Mouse (Mus musculus): Measurements from ENCODE around the gene Ubqln1. TPM values are rescaled to one million over a fixed set of nuclear protein-coding genes. Genes with fewer than 3 reads are reported as not detected.

The Ubqln1 gene
- polyA plus RNA-seq, 1 experiment from 2014 or later = 59.5 TPM

- Histone ChIP-seq H3K9me3 (ENCODE audit: control insufficient read depth) (no peaks in the 10 kb centered on the region), H3K4me2 (replicated peaks; ENCODE audit: low read depth) (no peak overlapping the region), H3K27me3 (replicated peaks; ENCODE audit: control insufficient read depth, insufficient read depth, low read length) (no peaks in the 10 kb centered on the region), H3K27ac (ENCODE audit: low read depth, low read length) (no peak overlapping the region), H3K4me1 (replicated peaks; ENCODE audit: control insufficient read depth, insufficient read depth, low read length) (0 out of 2 replicates have a peak, but pooled peaks cover 3% of the 10 kb centered on the region), H3K36me3 (ENCODE audit: control insufficient read depth, insufficient read depth) (peaks cover 50% of the 10 kb centered on the region), H3K4me3 (ENCODE audit: low read depth, low read length) (no peak overlapping the region), H3K9ac (ENCODE audit: low read depth, low read length) (no peak overlapping the region)
- WGBS = 90% methylated on average over 3 of the region's 3 CpGs
- no peak for TF ChIP-seq CTCF (IDR thresholded peaks at IDR 0.05; ENCODE audit: low read depth)
- ATAC-seq = no peak
Observed at GRCm38 (mm10) chr13:58187751-58188150, 27.7 kb downstream of the Ubqln1 start.

DNA sequence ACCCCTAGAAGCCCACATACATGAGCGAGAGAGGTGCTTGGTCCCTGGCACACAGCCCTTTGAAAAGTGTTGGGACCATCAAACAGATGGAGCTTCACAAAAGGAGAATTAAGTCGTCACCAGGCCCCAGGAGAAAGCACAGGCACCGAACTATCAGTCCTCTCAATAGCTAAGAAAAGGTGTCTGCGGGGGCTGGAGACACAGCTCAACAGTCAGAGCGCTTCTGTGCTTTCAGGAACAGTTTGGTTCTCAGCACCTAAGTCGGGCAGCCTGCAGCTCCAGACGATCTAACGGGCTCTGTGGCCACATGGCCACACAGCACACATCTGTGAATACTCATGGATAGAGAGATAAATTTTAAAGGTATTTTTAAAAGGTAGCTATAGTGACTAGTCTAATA is 29.2 kb downstream of the Ubqln1 start:
- Histone ChIP-seq H3K4me2 (replicated peaks; ENCODE audit: low read depth) (no peak overlapping the region), H3K27ac (ENCODE audit: low read depth, low read length) (no peak overlapping the region), H3K9me3 (ENCODE audit: control insufficient read depth) (no peaks in the 10 kb centered on the region), H3K4me3 (ENCODE audit: low read depth, low read length) (no peak overlapping the region), H3K36me3 (ENCODE audit: control insufficient read depth, insufficient read depth) (peaks cover 41% of the 10 kb centered on the region), H3K4me1 (replicated peaks; ENCODE audit: control insufficient read depth, insufficient read depth, low read length) (0 out of 2 replicates have a peak, but pooled peaks cover 3% of the 10 kb centered on the region), H3K9ac (ENCODE audit: low read depth, low read length) (no peak overlapping the region), H3K27me3 (replicated peaks; ENCODE audit: control insufficient read depth, insufficient read depth, low read length) (no peaks in the 10 kb centered on the region)
- no peak for ATAC-seq
- WGBS = 93% methylated on average over 8 of the region's 8 CpGs
- TF ChIP-seq CTCF (IDR thresholded peaks at IDR 0.05; ENCODE audit: low read depth) = no peak

GRCm38 (mm10) chr13:58184111-58184510 is 31.3 kb downstream of the Ubqln1 start:
- WGBS = 71% methylated on average over 3 of the region's 3 CpGs

DNA sequence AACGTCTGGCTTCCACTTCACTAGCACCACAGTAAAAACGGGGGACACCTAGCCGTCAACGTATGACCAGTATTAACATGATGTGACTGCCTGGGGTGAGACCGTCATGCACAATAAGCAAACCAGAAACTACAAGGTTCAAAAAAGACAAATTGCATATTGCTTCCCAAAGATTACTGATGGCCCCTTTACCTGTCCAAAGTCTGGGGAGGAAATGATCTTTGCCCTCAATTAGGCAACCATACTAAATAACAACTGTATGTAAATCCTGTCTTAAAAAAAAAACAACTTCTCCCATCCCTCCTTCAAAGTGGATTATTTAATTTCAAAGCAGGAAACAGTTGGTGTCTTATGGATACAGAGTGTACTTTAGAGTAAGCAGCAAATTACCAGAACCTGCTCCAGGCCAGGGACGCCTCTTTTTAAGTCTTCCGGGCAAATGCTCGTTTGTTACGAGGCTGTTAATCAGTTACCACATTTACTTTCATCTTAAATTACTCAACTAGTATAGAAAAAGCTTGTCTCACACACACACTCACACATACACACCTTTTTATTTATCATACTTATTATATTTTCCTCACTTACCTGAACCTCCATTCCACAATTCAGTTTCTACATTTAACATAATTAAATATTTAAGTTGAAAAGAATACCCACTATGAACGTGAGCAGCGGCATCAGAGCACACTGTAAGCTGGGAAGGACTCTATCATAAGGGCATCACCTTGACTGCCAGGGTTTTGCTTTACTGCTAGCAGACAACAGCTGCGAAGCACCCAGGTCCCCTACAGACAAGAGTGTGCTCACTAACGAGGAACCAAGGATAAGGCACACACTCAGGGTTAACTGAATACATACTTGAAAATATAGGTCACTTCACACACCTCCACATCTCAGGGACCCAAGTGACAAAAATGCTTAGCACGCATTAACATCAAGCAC is 33.6 kb downstream of the Ubqln1 start:
- Histone ChIP-seq H3K27ac (ENCODE audit: low read depth, low read length) (peak overlapping the region; percentile 92), H3K36me3 (ENCODE audit: control insufficient read depth, insufficient read depth) (peaks cover 42% of the 10 kb centered on the region)

More at GRCm38 (mm10) chr13:58184111-58184510, 31.3 kb downstream of the Ubqln1 start:
- Histone ChIP-seq H3K4me2 (replicated peaks; ENCODE audit: low read depth) (no peak overlapping the region), H3K27ac (ENCODE audit: low read depth, low read length) (no peak overlapping the region), H3K4me1 (replicated peaks; ENCODE audit: control insufficient read depth, insufficient read depth, low read length) (0 out of 2 replicates have a peak, but pooled peaks cover 3% of the 10 kb centered on the region), H3K36me3 (ENCODE audit: control insufficient read depth, insufficient read depth) (peaks cover 39% of the 10 kb centered on the region), H3K9ac (ENCODE audit: low read depth, low read length) (no peak overlapping the region), H3K9me3 (ENCODE audit: control insufficient read depth) (no peaks in the 10 kb centered on the region), H3K27me3 (replicated peaks; ENCODE audit: control insufficient read depth, insufficient read depth, low read length) (no peaks in the 10 kb centered on the region), H3K4me3 (ENCODE audit: low read depth, low read length) (no peak overlapping the region)
- no peak for TF ChIP-seq CTCF (IDR thresholded peaks at IDR 0.05; ENCODE audit: low read depth)
- no peak for ATAC-seq

DNA sequence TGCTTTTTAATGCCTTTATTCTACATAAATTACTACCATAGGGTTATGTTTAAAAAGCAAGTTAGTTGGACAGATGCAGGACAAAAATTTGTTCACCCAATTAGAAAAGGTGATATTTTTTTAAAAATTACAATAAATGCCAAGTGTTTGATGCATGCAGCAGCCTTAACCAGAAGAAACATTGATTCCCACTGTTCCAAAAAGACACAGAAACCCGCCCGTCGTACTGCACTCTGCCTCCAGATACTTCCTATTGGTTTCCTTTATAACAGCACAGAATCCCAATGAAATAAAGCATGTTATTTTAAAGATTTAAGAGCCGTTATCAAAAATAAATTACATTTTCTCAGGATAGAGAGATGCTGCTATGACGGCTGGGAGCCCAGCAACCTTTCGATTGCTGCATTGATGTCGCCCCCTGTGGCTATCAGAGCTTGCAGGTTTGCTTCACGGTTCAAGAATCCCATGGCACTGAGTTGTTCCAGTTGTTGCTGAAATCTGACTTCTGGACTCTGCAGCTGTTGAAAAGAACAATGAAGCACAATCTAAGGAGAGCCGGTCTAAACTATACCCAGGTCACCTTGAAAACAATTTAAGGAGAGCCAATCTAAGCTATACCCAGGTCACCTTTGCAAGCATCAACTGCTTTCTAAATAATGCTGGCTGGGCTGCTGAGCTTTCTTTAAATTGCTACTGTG is 37.8 kb downstream of the Ubqln1 start:
- Histone ChIP-seq H3K27me3 (replicated peaks; ENCODE audit: control insufficient read depth, insufficient read depth, low read length) (no peaks in the 10 kb centered on the region), H3K4me3 (ENCODE audit: low read depth, low read length) (no peak overlapping the region), H3K27ac (ENCODE audit: low read depth, low read length) (no peak overlapping the region), H3K9ac (ENCODE audit: low read depth, low read length) (no peak overlapping the region), H3K4me1 (replicated peaks; ENCODE audit: control insufficient read depth, insufficient read depth, low read length) (no peaks in the 10 kb centered on the region; the same call in 1 of the 2 replicates), H3K36me3 (ENCODE audit: control insufficient read depth, insufficient read depth) (peaks cover 48% of the 10 kb centered on the region), H3K4me2 (replicated peaks; ENCODE audit: low read depth) (no peak overlapping the region), H3K9me3 (ENCODE audit: control insufficient read depth) (no peaks in the 10 kb centered on the region)
- peak; percentile 30 for TF ChIP-seq CTCF (IDR thresholded peaks at IDR 0.05; ENCODE audit: low read depth)
- ATAC-seq = no peak
- 79% methylated on average over 9 of the region's 9 CpGs for WGBS

More for the DNA sequence above, 33.6 kb downstream of the Ubqln1 start:
- Histone ChIP-seq H3K9me3 (ENCODE audit: control insufficient read depth) (no peaks in the 10 kb centered on the region), H3K27me3 (replicated peaks; ENCODE audit: control insufficient read depth, insufficient read depth, low read length) (no peaks in the 10 kb centered on the region), H3K4me3 (ENCODE audit: low read depth, low read length) (no peak overlapping the region), H3K9ac (ENCODE audit: low read depth, low read length) (no peak overlapping the region), H3K4me2 (replicated peaks; ENCODE audit: low read depth) (peak overlapping the region; percentile 51), H3K4me1 (replicated peaks; ENCODE audit: control insufficient read depth, insufficient read depth, low read length) (0 out of 2 replicates have a peak, but pooled peaks cover 3% of the 10 kb centered on the region)
- no peak for TF ChIP-seq CTCF (IDR thresholded peaks at IDR 0.05; ENCODE audit: low read depth)
- peak; percentile 88 for ATAC-seq
- WGBS = 41% methylated on average over 14 of the region's 14 CpGs

GRCm38 (mm10) chr13:58176105-58176504 is 39.3 kb downstream of the Ubqln1 start:
- ATAC-seq = peak; percentile 95
- no peak overlapping the region for H3K4me3 ChIP-seq (ENCODE audit: low read depth, low read length)
- H3K36me3 ChIP-seq (ENCODE audit: control insufficient read depth, insufficient read depth) = peaks cover 45% of the 10 kb centered on the region
- no peak for TF ChIP-seq CTCF (IDR thresholded peaks at IDR 0.05; ENCODE audit: low read depth)
- no peaks in the 10 kb centered on the region for H3K9me3 ChIP-seq (ENCODE audit: control insufficient read depth)
- WGBS = 41% methylated on average over 3 of the region's 3 CpGs
- H3K27ac ChIP-seq (ENCODE audit: low read depth, low read length) = peak overlapping the region; percentile 73
- no peaks in the 10 kb centered on the region; the same call in 1 of the 2 replicates for H3K4me1 ChIP-seq (replicated peaks; ENCODE audit: control insufficient read depth, insufficient read depth, low read length)
- no peak overlapping the region for H3K9ac ChIP-seq (ENCODE audit: low read depth, low read length)
- peak overlapping the region; percentile 30; the same call in 1 of the 2 replicates for H3K4me2 ChIP-seq (replicated peaks; ENCODE audit: low read depth)
- no peaks in the 10 kb centered on the region for H3K27me3 ChIP-seq (replicated peaks; ENCODE audit: control insufficient read depth, insufficient read depth, low read length)
